Mouse (Mus musculus) kidney, postnatal 25 days (tissue): Measurements from ENCODE around the gene Ccdc137.
"Not testable (repeated sequence)": the region's sequence is repeated elsewhere in the genome, so short reads cannot be mapped to it uniquely, and the experiment has no call there.

ENCODE experiments used
- DNase-seq, 2 experiments: peaks; one replicate each; pipeline ENCODE4 v3.0.0; 2021; ENCODE audit warnings: mixed read lengths in 2 of 2

Gene Ccdc137

GRCm38 (mm10) chr11:120457772-120458751 is at the start of gene Ccdc137, which contains the start of gene Oxld1:
Gene Ccdc137 (plus strand): TSS chr11:120458115.
Gene Oxld1 (minus strand): TSS chr11:120458068.
- DNase-seq = peak; percentile 80 to 90

GRCm38 (mm10) chr11:120413621-120414020 is 44.3 kb upstream of the Ccdc137 start:
- DNase-seq = not testable (repeated sequence)

GRCm38 (mm10) chr11:120417852-120418251 is 40.1 kb upstream of the Ccdc137 start:
- DNase-seq = no peak

DNA sequence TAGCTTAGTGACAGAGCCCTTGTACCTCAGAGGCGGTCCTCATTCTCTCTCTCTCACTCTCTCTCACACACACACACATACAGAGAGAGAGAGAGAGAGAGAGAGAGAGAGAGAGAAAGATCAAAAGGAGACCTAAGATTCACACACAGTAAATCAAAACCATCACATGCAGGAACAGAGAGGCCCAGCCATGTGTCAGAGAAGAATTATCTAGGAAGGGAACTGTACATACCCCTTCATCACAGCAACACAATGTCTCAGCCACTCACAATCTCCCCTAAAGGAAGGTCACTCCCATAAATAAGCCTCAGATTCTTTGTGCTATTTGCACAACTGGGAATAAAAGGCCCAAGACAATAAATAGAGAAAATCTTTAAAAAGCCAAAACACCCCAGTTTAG is 39.3 kb upstream of the Ccdc137 start:
- no peak for DNase-seq

DNA sequence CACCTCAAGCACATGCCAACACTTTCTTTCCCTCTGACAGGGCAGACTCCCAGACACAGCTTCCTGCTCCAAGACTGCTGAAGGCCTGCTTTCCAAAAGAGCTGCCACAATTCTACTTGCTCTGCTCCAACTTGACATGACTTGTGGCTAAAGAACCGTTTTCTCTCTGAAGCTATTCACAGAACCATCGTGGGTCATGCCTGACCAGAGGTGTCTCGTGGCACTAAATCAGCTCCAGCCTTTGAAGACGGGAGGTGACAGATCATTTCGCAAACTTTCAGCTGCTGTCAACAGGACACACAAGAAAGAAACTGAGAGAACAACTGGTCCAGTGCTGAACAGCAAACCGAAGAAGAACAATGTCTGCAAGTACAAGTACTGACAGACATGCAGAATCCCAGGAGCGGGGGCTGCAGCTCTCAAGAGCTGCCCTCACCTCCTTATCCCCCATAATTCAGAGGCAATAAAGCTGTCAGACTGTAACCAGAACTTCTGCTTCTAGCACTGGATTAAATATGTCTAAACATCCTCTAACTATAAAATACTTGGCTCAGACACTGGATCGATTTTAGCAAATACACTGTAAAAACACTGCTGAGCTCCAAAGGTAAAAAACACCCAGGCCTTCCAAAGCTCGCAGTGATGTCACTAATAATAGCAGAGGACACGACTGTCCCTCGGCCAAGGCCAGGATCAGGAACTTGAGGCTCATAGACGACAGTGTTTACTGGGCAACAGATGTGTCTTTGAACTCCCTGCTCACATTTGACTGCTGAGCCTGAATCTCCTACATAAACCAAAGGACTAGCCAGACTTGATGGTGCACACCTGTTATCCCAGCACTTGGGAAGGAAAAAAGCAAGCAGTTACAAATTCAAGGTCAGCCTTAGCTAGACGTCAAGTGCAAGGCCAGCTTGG is 35.0 kb upstream of the Ccdc137 start:
- no peak for DNase-seq

DNA sequence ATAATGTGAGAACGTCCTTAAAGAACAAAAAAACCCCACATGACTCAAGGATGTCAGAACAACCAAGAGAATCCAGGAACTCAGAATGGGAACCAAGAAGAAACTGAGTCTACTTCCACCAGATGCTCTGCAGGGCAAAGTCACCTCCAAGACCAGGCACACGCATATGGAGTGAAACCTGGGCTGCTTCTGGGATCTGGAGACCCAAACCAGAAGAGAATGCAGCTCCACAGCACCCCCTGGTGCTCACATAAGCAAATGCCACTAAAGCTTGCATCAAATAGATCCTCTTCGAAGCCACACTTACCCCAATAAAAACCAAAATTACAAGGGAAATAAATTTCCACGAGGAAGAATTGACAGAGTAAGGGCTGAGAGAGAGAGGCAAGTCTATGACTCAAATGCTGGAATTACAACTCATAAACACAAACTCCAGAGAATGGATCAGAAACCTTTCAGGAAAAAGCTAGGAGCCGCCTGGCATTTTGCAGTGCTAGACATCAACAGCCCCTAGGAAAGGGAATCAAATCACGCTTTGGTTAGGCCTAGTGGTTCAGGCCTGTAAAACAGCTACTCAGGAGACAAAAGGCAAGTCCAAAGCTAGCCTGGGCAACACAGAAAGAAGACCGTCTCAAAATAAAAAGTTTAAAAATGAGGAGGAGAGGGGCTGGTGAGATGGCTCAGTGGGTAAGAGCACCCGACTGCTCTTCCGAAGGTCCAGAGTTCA is 34.2 kb upstream of the Ccdc137 start:
- DNase-seq = peak; percentile 66 to 75

DNA sequence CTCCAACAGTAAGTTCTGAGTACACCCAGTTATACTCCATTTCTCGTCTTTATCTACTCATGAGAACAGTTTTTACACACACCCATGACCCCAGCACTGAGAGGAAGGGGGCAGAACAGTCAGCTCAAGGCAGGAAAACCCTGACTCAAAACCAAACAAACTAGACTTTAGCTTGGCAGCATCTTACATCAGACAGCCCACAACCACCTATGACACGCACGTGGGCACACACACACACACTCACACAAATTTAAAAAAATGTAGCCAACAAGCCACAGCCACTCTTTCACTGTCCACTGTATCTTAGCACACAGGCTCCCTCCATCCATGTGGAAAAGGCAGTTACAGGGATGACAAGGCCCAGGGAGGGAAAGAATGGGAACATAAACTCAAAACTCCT is 31.2 kb upstream of the Ccdc137 start:
- no peak for DNase-seq

- peak; percentile 85 to 90 for DNase-seq
Observed at GRCm38 (mm10) chr11:120437152-120437856, 20.6 kb upstream of the Ccdc137 start, which contains the start of gene Nploc4. Gene Nploc4 (minus strand): TSS chr11:120437708.

GRCm38 (mm10) chr11:120437857-120438385 is 20.0 kb upstream of the Ccdc137 start:
- no peak for DNase-seq

- DNase-seq = no peak
Observed at GRCm38 (mm10) chr11:120442344-120442743, 15.6 kb upstream of the Ccdc137 start, which contains the start of gene Tspan10. Gene Tspan10 (plus strand): TSS chr11:120442644.

GRCm38 (mm10) chr11:120442765-120443280 is 15.1 kb upstream of the Ccdc137 start:
- DNase-seq = no peak

GRCm38 (mm10) chr11:120444106-120444505 is 13.8 kb upstream of the Ccdc137 start:
- DNase-seq = no peak

DNA sequence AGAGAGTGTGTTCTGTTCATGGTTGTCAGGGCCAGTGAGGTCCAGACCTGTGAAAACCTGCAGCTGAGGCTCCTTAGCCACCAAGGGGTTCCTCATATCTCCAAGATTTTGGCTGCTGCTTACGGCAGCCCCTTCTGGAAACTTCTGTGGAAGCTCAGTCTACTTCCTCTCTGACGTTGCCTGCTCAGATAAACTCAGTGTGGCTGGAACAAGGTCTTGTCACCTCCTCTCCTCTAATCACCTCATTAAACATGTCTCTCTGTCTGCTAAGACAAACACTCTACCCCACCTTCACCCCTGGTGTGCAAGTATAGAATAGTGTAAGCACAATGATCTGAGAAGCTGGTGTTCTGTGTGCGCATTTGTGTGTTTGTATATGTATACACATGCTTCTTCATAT is 12.4 kb upstream of the Ccdc137 start:
- no peak for DNase-seq

DNA sequence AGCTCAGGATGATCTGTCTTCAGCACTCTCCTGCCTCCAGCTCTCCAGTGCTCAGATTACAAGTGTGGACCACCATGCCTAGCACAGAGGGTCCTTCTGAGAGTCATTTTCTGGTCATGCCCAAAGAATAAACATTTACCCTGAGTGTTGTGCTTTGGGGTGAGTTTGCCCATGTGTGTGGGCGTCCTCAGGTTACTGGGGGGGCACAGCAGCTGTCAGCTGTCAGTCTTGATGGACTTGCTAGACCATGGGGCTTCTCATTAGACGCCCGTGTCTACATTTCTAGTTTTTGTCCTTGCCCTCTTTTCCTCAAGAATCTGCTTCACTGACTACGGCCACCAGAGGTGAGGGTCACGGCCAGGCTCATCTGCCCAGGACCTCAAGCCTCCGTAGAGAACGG is 10.7 kb upstream of the Ccdc137 start:
- DNase-seq = no peak

DNA sequence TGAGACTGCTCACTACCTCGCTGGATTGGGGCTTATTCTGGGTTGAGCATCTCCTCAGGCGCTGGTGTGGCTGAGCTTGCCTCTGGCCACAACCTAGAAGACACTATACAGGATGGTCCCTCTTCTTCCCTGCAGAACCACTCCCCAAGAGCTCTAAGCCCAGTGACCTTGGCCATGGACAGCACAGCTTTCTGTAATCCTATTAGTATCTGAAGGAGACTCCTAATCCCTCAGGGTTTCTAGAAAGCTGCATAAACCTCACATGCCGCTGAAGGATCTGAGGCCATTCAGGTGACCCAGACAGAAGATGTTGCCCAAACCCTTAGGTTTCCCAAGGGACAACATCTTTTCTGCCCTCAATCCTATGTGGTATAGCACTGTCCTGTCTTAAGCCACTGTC is 5.7 kb upstream of the Ccdc137 start:
- no peak for DNase-seq

DNA sequence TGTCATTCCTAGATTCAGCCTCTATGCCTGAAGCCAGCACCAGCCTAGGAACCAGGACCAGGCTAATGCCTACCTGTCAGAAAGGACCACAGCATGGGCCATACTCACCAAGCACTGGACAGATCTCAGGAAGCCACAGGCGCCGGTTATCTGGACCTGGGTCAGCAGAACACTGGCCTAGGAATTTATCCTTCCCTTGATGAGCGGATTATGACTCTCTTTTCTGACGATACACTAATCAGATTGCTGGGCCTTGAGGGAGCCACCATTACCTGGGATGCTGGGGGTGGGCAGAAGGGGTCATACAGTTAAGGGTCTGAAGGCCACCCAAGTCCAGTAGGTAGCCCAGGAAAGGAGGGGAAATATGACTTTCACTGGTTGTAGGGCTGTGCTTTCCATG is 4.6 kb upstream of the Ccdc137 start, which contains the start of gene Pde6g:
Gene Pde6g, minus strand, starts transcription at position 195 of the 400 bp plus-strand sequence.
- no peak for DNase-seq

- DNase-seq = no peak
Observed at GRCm38 (mm10) chr11:120454965-120455364, 3.0 kb upstream of the Ccdc137 start.

DNA sequence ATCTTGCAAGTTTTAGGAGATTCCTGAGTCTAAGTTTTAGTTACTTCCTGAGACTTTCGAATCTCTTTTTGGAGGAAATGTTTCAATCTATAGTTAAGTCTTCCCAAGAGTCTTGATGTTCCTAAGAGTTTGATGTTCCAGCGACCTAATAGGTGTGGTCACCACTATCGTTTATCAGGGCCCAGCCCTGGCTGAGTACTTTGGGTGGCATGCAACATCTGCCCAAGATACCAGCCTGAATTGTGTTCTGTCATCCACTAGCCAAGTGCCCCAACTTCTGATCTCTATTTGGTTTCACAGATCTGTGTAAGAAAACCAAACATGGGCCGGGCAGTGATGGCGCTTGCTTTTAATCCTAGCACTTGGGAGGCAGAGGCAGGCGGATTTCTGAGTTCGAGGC is 2.5 kb upstream of the Ccdc137 start:
- no peak for DNase-seq

DNA sequence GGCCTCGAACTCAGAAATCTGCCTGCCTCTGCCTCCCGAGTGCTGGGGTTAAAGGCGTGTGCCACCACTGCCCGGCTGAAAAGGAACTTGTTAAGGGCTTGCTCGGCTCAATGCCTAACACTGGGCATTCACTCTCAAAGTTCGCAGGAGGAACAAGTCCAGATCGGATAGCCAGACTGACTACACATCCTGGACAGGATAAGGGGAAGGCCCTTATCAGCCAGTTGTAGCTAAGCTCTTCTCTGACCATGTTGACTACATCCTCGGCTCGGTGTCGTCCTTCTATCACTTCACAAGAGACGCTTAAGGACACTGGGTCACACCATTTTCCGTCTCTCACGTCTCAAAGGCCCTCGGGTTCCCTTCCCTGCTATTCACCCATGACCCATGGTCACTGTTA is 545 bp upstream of the Ccdc137 start:
- no peak for DNase-seq

- DNase-seq = no peak
Observed at GRCm38 (mm10) chr11:120458847-120459597, 1.1 kb downstream of the Ccdc137 start.
